Mouse (Mus musculus) olfactory bulb, adult 2 months (tissue): ENCODE data around the gene Ywhaq.

Source experiments
- CTCF ChIP-seq: fragments of 200-500 bp; IDR thresholded peaks from 2 replicates; pipeline ENCODE4 v1.5.1; 2012; ENCODE audit warnings: low read depth, mild to moderate bottlenecking, low read length, moderate library complexity; ENCODE audit not compliant: insufficient read depth
- POLR2A ChIP-seq: fragments of 200-500 bp; IDR thresholded peaks from 2 replicates; pipeline ENCODE4 v1.6.1; 2012; ENCODE audit warnings: mild to moderate bottlenecking, low read depth, low read length, moderate library complexity; ENCODE audit not compliant: insufficient read depth

DNA sequence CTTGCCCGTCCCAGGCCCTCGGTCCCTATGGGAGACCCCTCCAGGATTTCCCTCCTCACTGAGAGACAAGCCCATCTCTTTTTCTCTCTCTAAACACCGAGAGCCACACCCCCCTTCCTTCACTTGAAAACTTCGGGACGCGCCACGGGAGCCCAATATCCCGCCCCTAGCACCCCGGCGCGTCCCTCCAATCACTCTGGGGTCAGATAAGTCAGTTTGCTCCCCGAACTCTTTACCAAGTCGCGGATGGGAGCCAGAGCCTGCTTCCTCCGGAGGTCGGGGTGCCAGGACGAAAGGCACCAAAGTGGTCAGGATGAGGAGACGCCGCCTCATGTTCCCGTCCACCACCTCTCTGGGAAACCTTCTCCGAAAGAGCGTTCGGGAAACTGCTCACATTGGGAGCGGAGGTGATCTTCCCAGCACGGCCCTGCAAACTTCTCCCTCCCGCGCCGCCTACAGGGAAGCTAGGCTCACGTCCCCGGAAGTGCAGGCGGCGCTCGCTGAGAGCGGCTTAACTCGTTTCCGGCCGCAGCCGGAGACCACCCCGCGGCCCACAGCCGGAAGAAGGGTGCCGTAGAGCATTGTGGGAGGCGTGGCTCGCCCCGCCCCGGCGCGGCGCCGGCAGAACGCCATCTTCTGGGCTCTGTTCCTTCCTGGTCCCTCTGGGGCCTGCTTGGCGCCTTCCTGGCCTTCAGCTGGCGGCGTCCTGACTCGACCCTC is 44.2 kb downstream of the Ywhaq start, which contains the start of gene Adam17:
- TF ChIP-seq CTCF (peak; percentile 47), POLR2A (peak; percentile 96)
